Mouse (Mus musculus): Measurements from ENCODE around the gene Atxn2.

DNA sequence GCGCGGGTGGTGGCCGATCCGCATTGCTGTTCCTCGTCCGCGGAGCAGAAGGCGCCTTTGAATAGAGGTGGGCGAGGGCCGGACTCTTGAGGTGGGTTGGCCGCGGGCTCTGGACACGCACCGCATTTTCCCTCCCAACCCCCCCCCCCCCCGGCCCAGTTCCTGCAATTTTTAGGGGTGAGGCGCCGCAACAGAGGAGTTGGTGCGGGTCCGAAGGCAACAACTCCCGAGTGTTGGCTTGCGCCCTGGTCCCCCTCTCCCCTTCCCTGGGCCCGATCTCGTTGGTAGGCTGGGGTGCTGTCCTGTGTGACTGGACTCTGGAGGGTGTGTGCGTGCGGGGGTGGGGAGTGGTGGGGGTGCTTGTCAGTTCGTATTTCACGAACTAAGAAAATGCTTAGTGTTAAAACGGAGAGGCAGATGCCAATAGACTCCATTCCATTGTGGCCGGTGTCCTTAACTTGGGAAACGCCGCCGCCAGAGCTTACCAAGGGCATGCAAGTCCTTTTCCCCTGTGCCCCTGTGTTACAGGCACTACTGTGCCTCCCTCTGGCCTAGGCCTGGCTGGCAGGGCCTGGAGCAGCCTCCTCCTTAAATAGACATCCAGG, 1.9 kb downstream of the Atxn2 start:
- TF ChIP-seq HCFC1 (IDR thresholded peaks at IDR 0.05; ENCODE audit: borderline replicate concordance, insufficient read depth, low read length) = no peak
- TF ChIP-seq ZC3H11A (IDR thresholded peaks at IDR 0.05; ENCODE audit: borderline replicate concordance, low read depth, low read length) = no peak
- TF ChIP-seq ZNF384 (IDR thresholded peaks at IDR 0.05; ENCODE audit: low read depth, low read length) = no peak
- no peak for TF ChIP-seq CHD2 (IDR thresholded peaks at IDR 0.05; ENCODE audit: low read depth, low read length)
